Mouse (Mus musculus) heart, adult 2 months (tissue): ENCODE measurements at regions not wholly inside any gene's neighbourhood (a gene's known extent, or its start where the extent isn't known, plus 50 kb on each side); places are given as distances from the start of the nearest gene placed in this dataset.

ENCODE experiments used
- EP300 ChIP-seq: fragments of 200-500 bp; IDR thresholded peaks from 2 replicates; pipeline ENCODE4 v1.6.1; 2011; ENCODE audit warnings: low read depth, low read length, control low read depth; ENCODE audit not compliant: insufficient read depth
- POLR2A ChIP-seq: fragments of 200-500 bp; IDR thresholded peaks from 2 replicates; pipeline ENCODE4 v1.6.1; 2011; ENCODE audit warnings: mild to moderate bottlenecking, low read depth, low read length, control low read depth; ENCODE audit not compliant: insufficient read depth

GRCm38 (mm10) chr14:103933813-103934212 is 89.6 kb upstream of the Ednrb start:
- no peak for TF ChIP-seq POLR2A
- TF ChIP-seq EP300, result no peak
